Mouse (Mus musculus) layer of hippocampus, postnatal 10 days (tissue): ENCODE data around the gene Itpr1. TPM values are rescaled to one million over a fixed set of nuclear protein-coding genes. Genes with fewer than 3 reads are reported as not detected.

Source experiments
- DNase-seq, 2 experiments: peaks; one replicate each; pipeline ENCODE4 v3.0.0; 2021; ENCODE audit warnings: low spot score in 2 of 2
- total RNA-seq, 2 experiments: library from RNA; stranded (reverse); gene quantifications; 2 replicates each; pipeline ENCODE4 v1.2.3; 2021

The Itpr1 gene
- total RNA-seq, 2 experiments from 2014 or later: 79.2 to 94.8 TPM

DNA sequence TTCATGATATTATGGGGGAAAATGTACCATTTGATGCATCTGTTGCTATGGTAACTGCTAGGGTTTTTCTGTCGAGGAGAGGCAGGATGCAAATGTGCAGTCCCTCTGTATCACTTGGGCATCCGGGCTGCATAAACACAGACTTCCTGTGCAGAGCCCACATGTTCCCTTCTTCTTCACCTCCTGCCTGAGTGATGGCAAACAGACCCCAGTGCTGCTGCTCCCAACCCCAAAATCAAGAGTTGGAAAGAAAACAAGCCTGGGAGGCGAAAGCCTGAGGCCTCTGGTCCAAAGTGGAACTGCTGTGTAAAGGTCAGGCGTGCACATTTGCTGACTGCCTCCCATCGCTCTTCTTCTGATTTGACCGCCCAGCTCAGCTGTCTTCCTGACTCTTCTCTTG is 222.6 kb downstream of the Itpr1 start:
- DNase-seq: no peak

DNA sequence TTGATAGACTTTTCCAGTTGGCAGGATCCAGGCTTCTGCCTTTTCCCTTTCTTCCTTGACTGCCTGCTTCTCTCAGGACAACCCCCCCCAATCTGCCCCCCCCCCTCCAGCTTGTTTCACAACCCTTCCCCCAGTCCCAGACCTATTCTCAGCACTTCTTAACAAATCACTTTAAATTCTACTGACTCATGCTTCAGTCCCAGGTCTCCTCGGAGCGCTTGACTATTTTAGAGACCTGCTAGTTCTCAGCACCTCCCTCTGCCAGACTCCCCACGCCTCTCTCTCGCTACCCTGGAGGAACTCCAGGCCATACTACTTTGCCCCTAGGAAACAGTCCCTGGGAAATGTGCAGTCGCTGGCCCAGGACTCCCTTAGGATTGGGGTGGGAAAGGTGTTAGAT is 223.7 kb downstream of the Itpr1 start:
- no peak for DNase-seq

DNA sequence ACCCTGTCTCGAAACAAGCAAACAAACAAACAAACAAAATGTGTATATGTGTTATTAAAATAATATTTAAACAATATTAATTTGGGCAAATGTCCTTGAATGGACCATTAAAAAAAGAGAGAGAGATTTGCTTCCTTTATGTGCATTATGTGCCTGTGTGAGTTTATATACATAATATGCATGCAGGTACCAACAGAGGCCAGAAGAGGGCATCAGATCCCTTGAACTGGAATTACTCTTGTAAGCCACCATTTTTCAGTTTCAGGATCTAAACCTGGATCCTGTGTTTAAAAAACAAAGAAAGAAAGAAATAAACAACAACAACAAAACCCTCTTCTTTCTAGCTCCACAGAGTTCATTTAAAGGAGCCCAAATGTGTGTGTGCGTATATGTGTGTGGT is 228.4 kb downstream of the Itpr1 start:
- DNase-seq: no peak

DNA sequence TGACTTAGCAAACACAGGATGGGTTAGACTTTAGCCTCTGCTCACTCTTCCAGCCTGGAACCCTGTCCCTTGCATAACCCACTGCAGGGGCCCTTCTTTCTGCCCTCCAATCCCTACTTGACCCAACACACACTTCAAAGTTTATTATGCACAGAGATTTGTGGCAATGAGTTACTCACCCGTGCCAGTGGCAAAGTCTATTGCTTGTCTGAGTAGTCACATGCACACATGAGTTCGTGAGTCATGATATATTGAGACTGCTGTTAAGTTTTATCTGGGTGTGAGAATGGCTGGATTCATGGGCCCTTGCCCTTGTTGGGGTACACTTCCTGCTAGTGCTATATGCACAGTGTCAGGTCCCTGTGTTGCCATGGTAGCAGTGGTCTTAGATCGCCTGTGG is 229.4 kb downstream of the Itpr1 start:
- DNase-seq: no peak

- peak; percentile 56 to 68 for DNase-seq
Observed at GRCm38 (mm10) chr6:108444435-108444834, 231.5 kb downstream of the Itpr1 start.

- no peak for DNase-seq
Observed at GRCm38 (mm10) chr6:108445006-108445405, 232.1 kb downstream of the Itpr1 start.

DNA sequence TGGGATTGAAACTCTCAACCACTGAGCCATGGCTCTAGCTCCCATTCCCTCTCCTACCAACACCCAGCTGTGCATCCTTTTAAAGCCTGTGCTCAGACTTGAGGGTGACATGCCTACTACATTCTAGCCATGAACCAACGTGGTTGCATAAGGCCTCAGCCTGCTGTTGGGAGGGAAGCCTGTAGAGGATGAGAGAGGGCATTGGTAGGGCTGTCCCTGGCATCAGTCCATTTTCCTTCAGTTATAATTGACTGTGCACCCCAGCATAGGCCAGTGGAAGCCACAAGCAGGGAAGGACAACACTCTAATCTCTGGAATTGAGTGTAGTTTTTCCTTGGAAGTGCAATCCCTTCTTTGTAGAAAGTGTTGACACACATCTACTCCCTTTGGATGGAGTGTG is 233.9 kb downstream of the Itpr1 start:
- no peak for DNase-seq

DNA sequence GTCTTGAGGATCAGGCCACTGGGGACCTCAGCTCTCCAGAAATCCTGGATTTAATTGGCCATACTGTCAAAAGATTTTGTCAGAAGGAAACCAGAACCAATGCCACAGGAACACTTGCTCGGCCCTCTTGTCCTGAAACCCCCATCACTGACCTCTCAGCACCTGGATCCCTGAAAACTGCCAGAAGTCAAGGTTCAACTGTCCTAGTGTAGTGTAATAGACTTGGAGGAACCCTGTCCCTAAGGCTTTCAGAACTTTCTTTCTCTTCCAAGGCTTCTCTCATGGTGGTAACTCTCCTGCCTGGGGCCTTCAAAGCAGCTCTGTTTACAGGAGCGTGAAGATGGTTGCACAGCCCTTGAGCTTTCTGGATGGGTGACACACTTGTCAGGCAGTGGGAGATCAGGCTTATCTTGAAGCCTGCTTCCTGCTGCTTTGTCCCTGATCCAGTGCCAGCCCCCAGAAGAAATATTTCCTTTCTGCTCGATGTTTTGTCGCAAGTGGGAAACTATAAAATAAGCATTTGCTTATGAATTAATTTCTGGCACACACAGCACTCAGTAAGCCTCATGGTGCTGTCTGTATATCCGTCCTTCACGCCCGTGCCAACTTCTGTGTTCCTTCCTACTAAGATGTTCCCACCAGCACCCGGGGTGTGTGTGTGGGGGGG is 234.4 kb downstream of the Itpr1 start:
- DNase-seq: no peak

DNA sequence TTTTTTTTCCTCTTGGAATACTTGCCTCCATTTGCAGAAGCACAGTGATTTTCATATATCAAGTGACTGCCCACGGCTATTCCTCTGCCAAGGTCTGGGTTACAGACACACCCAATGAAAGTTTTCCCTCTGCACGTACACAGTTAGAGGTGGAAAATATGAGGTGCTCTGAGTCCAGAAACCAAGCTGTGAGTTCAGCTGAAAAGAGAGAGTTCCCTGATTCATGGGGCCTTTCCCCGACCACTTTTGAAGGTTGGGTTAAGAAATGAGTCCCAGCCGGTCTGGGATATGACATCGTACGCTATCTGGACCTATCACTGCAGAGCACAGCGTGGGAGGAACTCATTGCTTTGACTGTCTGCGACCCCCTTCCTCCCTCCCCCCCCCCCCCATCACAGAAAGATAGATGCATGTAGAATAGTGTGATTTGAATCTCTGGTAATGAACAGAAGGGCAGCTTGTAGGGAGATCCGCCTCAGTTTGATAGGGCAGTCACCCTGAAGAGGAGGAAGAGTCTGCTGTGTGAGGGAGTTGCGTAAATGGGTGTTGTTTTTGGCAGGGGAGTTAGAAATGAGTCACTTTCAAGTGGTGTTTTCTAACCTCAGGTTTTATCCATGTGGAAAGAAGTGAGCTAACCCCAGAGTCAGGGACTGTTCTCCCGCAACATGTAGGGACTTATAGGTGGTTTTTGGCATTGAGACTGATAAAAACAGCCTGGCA is 235.3 kb downstream of the Itpr1 start:
- DNase-seq: no peak

DNA sequence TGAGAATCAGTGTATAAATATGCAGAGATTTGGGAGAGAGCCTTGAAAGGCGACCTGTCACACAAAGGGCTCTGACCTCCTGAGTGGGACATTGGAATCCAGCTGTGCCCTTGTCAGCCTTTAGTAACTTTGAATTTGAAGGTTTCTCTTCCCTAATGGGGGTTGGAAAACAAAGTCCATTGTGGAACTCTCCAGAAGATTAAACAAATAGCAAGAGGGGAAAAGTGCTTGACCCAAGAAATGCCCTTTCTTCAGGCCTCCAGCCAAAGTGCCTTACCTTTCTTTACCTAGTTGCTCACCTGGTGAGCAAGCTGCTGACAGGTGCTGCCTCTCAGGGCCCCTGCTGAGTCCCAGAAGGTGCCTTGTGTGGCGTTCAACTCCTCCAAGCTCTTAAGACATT is 236.0 kb downstream of the Itpr1 start:
- no peak for DNase-seq

GRCm38 (mm10) chr6:108451536-108451935 is 238.6 kb downstream of the Itpr1 start:
- no peak for DNase-seq

DNA sequence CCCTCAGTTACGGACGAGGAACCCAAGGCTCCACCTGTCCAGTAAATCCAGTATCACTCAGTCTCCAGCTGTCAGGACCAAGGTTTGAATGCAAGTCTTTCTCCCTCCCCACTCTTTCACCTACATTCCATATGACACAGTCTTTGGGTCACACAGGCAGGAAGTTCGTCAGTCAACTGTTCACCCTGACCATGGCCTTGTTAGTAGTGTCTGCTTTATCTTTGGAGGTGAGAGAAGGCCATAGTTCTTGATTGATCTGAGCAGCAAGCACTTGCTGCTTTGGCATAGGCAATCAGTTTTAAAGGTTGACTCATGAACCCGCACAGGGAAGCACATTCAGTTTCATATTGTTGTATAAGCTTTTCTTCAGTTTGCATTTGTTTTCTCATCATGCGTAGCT is 240.7 kb downstream of the Itpr1 start:
- no peak for DNase-seq

DNA sequence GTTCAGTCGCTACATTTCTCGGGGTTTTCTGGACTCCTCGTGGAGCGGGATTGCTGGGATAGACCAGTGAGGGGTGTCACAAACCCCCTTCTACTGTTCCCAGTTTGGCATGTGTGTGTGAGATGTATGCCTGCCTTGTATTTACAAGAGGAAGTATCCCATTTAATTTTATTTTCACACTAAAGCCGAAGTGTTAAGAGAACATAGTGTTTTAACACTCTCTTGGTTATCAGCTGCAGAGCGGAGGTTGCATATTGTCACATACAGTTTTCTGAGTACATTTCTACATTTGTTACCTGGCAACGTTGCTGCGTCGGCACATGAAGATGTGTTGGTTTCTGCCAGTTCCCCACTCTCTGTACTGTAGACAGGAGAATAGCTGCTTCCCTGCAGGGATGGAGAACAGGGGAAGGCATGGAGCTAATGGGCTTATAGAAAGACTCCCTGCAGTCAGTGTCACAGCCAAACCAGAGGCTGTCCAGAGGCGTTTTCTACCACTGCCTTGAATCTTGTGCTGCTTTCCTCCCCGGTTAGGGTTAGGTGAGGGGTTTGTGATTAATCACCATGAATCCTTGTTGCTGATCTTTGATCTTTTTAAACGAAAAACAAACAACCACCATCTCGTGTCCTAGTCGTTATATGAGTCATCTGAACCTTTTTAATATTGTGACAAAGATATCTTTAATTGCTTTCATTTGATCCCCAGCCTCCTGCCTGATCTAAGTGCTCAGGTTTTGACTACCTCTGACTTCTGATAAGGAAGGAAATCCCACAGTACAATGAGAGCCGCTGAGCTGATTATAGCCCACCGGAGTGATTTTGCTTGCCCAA is 241.4 kb downstream of the Itpr1 start:
- peak in 1 of 2 experiments; percentile 40 for DNase-seq

DNA sequence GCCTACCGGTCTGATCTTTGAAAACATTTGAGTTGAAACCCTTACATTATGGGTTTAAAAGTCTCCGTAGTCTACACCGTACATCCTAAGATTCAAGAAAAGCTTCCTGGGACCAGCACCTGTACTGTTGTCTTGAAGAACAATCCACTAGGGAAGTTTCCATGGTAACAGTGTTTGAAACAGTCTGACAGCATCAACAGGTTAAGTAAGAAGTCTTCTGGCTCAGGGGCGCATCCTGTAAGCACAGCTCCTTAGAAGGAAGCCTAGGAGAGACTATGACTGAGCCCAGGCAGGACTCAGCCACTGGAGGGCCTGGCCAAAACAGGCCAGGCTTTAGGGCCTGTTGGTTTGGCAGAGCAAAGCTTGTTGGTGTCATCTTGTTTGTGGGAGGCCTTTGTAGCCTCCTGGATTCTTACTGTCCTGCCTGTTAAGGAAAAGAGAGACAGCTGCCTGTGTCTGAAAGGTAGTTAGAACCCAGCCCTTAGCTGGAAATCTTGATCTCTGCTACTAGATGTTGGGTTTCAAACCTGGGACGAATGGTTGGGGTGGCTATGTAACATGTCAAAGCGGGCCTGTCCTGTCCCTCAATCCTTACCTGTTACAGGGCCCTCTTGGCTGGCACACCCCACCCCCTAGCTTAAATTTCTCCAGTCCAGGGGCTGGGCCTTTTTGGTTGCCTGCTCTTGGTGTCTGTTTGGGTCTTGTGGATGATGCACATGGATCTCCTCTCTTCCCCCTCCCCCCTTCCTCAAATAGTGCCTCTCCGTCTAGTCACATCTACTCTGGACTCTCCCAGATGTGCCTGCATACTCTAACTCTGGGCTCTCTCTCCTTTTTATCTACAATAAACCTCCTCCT is 242.3 kb downstream of the Itpr1 start:
- DNase-seq: no peak

DNA sequence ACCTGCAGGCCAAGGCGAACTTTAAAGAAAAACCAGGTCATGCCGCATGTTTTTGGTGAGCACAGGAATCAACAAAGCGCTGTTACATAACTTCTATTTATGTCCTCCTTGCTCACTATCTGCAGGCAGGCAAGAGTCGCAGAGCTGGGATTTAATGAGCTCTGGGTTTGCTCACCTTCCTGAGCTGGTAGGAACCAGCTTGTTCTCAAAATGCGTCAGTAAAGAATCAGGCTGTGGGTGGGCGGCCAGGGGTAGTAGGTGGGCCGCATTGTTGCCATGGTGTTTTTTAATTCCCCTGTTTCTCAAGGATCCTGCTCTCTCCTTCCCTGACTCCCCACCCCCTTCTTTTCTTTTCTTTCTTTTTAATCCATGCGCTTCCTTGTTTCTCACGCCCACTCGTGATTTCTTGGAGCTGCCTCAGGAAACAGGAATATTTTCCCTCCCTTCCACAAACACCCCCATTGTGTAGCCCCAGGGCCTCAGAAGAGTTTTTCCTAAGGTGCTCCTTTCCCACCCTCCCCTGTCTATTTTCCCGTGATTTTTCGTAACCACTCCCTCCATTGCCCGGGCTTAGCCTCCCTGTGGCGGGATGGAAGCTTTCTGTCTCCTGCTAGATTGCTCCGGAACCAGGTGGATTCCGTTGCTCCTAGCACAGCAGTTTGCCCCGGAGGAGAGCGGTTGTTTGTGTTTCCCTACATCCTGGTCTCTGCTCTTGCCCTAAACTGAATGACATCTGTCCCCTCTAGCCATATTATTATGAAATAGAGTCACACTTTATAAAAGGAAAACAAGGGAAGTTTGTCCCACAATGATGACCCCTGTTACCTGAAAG is 243.6 kb downstream of the Itpr1 start:
- DNase-seq: peak; percentile 33 to 39

GRCm38 (mm10) chr6:108457063-108457405 is 244.1 kb downstream of the Itpr1 start:
- no peak for DNase-seq

DNA sequence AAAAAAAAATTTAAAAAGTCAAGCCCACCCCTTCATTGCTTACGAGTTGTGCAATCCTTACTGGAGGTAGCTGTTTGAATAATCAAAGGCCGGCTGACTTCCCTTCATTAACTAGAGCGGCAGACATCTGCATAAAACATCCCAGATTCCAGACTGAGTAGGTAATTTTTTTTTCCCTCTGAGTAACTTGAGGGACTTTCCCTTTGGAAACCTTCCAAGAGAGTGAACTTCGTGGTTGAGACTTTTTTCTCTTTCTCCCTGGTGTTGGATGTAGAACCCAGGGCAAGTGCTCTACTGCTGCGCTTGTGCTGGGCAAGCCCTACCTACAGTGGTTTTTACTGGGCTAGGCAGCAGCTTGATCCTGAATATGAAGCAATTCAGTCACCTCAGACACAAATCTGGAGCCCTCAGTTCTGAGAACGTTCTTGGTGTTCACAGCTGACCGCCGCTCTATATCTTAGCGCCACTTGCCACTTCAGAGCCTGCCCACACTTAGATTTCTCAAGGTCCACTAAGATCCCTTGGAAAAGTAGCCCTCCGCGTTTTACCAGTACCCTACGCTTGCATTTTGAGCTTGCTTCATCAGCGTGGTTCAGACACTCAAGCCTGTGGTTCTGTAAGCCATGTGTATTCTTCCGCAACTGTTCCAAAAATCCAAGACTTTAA is 244.8 kb downstream of the Itpr1 start:
- no peak for DNase-seq

- no peak for DNase-seq
Observed at GRCm38 (mm10) chr6:108458182-108458571, 245.3 kb downstream of the Itpr1 start.

DNA sequence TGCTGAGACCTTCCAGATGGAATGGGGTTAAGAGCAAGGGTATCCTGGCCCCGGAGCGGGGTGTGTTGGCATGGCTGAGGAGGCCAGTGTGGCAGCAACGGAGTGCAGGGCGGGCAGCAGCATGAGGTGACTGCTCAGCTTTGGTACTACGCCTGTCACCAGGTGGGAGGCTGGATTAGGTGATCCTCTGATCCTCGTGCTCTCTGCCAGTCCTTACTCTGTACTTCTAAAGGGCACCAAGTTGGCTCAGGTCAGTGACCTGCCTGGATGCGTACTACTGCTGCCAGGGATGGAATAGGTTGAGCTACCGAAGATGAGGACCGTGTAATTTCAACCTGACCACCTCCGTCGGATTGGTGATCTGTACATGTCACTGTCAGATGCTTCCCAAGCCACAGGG is 245.9 kb downstream of the Itpr1 start:
- DNase-seq: no peak
